Mouse (Mus musculus) liver, embryonic 14.5 days (tissue): Measurements from ENCODE around the gene Tsc22d2.

Experiments used
- CTCF ChIP-seq: IDR thresholded peaks from 2 replicates; pipeline ENCODE4 v1.5.1; 2016; ENCODE audit warnings: antibody characterized with exemption, low read depth, control low read depth
- EP300 ChIP-seq: IDR thresholded peaks from 2 replicates; pipeline ENCODE4 v1.6.1; 2016; ENCODE audit warnings: antibody characterized with exemption, low read depth

DNA sequence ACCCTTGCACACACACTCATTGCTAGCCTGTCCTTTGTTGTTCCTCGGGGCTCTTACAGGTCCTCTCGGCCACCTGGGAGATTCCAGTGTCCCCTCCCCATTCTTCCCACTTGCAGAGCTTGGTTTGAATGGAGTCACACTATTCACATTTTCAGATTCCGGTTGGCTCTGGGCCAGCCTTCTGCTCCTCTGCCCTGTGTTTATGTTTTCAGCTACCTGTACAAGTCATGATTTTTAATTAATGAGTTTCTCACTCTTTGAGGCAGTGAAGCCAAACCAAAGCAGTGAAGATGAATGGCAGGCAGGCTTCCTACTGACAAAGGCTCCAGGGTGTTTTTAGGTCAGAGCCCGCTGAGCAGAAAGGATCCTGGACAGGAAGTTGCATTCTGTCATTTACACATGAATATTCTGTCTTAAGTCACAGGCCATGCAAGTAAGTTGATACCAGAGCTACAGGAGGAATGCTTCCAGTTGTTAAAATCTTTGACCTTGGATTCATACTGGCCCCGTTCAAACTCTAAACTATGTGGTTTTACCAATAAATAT is 36.9 kb upstream of the Tsc22d2 start:
- no peak for TF ChIP-seq CTCF
- no peak for TF ChIP-seq EP300
